Mouse (Mus musculus) kidney, adult 18-20 months (tissue): ENCODE measurements at regions not wholly inside any gene's neighbourhood (a gene's known extent, or its start where the extent isn't known, plus 50 kb on each side); places are given as distances from the start of the nearest gene placed in this dataset.
A peak's percentile ranks its signal among the peaks of the same experiment; 100 is the strongest.
"Not testable (repeated sequence)": the region's sequence is repeated elsewhere in the genome, so short reads cannot be mapped to it uniquely, and the experiment has no call there.

Experiments
- DNase-seq: peaks from one replicate; pipeline ENCODE4 v3.0.0; 2021

GRCm38 (mm10) chrX:92981141-92981540 lies 305.1 kb upstream of the Arx start:
- no peak for DNase-seq

DNA sequence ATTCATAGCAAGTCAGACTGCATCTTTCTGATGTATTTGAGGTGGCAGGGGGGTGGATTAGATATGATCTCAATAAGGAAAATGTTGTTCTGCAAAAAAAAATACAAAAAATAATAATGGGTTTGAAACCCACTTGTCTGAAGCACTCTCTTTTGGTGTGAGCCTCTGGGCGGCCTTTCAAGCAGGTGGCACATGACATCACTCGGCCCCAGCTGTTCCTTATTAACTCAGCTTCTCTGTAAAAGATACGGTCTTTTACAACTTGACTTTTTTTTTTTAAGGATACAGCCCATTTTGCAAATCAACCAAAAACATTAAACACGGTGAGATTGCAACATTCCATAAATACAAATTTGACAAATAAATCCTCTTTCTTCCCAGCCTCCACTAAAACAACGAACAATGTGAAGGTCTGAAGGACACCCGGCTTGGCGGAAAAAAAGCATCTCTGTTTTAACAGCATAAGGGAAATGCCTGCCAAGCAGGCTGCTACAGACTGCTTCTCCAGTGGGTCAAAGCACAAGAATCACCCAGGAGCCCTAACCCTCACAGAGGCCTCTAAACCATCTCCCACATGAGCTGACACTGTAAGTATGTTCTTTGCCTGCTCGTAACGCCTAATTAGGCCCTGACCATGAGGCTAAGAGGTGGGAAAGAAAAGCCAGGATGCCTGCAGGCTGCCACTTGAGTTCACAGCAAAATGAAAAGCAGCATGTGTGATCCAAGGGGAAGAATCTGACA lies 283.8 kb upstream of the Arx start:
- no peak for DNase-seq

- no peak for DNase-seq
Measured at GRCm38 (mm10) chrX:93006681-93007080, 279.6 kb upstream of the Arx start.

- DNase-seq, result no peak
Measured at GRCm38 (mm10) chrX:93011578-93011977, 274.7 kb upstream of the Arx start.

GRCm38 (mm10) chrX:93016391-93016790 lies 269.9 kb upstream of the Arx start:
- DNase-seq, result no peak

DNA sequence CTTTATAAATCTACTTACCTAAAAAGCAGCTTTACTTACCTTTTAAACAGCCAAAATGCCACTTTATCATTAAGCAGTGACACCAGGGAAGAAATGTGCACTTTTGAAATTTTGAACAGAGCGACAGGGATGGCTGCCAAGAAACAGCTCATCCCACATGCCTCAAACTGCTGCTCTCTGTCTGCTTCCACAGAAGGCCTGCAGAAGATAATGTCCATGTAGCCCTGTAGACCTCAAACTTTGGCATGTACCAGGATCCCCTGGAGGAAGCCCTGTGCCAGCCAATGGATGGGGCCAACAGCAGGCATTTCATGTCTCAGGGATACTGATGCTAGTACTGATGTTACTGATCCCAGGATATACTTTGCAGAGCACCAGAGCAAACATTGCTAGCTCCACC lies 245.1 kb upstream of the Arx start:
- DNase-seq, result no peak

DNA sequence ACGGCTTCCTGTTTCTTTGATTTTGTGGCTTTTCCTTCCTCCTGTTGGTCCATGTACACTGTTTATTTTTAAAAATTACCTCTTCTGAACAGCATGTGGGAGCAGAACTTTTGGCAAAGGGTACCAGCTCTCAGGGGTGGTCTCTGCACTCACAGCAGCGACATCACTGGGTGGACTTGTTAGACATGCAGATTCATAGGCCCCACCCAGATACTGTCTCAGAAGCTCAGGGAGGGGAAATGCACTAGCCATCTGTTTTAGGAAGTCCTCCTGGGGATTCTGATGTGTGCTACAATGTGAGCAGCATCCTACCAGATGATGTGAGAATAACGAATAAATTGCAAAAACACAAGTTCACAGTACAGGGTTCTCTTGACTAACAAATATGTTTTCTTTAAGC lies 243.5 kb upstream of the Arx start:
- no peak for DNase-seq

GRCm38 (mm10) chrX:93048967-93049754 lies 237.1 kb upstream of the Arx start:
- no peak for DNase-seq

DNA sequence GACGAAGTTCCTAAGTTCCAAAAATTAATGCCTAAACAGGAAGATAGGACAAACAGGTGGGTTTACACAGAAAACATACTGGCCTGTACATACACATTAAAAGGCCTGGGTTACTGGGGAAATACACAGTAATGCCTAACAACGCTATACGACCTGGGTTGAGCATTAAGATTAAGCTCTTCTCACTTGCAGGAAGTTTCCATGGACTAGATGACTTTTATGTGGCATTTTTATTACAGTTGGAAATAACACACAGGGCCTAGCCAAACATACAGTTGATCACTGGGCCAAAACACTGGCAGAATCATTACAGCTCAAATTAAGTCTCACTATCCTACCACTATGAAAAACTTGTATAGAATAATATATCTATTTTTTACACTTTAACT lies 236.5 kb upstream of the Arx start:
- no peak for DNase-seq

- DNase-seq, result no peak
Measured at GRCm38 (mm10) chrX:93059533-93059932, 226.7 kb upstream of the Arx start.

- no peak for DNase-seq
Measured at GRCm38 (mm10) chrX:93068884-93069283, 217.4 kb upstream of the Arx start.

GRCm38 (mm10) chrX:93069569-93070289 lies 216.5 kb upstream of the Arx start:
- DNase-seq, result peak; percentile 55

DNA sequence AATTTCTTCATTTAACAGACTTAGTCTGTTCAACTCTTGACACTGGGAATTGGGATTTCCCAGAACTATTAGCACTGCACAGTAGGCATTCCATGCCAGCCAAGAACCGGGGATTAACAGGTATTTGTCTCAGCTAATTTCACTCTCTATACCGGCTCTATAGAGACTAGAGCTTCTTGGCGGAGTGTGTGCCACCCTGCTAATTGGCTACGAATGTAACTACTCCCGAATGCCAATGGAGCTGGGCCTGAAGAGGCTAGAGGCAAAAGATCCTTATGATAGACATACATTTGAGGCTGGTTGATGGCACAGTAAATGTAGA lies 216.0 kb upstream of the Arx start:
- no peak for DNase-seq

GRCm38 (mm10) chrX:93088976-93089375 lies 197.3 kb upstream of the Arx start:
- DNase-seq, result no peak

DNA sequence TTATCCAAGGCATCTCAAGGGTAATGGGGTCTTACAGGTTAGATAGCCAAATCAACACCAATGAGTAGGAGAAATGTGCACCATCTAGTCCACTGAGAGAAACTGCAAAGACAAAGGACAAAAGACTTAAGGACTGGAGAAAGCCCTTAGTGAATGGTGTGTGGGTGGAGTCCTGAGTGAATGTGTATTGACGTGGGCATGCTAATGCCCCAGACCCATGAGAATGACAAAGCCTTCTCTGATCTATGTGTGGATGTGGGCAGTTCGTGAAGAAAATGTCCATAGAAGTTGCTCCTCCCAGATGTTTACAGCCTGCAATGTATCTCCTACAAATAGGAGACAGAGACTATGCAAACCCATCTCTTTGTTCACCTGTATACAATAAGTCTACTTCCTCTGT lies 188.7 kb upstream of the Arx start:
- DNase-seq, result no peak

- no peak for DNase-seq
Measured at GRCm38 (mm10) chrX:93107930-93108567, 178.2 kb upstream of the Arx start.

DNA sequence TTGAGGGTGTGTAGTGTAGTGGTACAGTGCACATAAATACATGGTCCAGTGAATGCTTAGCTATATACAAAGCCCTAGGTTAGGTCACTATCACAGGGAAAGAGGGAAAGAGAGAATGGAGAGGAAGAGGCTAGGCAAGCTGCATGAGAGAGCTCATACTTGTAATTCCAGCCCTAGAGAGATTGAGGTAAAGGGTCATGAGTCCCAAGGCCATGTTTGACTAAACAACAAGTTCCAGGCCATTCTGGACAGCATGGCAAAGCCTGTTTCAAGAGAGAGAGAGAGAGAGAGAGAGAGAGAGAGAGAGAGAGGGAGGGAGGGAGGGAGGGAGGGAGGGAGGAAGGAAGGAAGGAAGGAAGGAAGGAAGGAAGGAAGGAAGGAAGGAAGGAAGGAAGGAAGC lies 131.9 kb upstream of the Arx start:
- not testable (repeated sequence) for DNase-seq

DNA sequence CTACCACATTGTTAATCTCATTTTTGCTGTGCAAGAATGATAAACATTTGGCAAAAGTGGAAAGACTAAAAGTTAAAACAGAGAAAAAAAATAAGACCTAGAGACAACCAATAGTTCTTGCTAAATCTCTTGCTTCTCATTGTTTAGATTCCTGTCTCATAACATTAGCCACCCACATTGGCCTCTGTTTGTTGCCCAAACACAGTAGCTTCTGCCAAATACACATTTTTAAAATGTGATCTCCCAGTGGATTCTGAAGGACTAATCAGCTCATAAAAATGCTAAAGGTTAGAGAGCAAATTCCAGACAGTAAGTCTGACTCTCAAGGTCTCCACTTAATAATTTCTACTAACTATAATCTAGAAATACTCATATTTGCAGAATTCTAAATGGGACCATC lies 127.1 kb upstream of the Arx start:
- no peak for DNase-seq

DNA sequence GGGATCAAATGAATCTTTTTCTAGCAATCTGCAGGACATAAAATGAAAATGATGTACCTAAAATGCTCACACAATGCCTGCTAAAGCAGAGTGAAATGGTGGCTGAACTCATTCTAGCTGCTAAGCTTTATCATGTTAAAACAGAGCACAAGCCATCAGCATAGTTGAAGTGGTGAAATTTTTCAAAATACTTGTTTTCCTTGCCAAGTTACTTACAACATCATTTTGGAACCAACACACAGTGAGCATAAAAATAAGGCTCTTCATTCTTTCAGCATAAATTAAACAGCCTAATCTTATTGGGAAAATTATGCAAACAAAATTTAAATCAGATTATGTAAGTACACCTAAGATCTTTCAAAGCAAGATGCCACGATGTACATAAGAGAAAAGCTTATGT lies 125.3 kb upstream of the Arx start:
- no peak for DNase-seq
